Mouse (Mus musculus) forebrain, embryonic 11.5 days (tissue): ENCODE results near the gene Eya3. TPM values are rescaled to one million over a fixed set of nuclear protein-coding genes. Genes with fewer than 3 reads are reported as not detected.
"Not testable (repeated sequence)": the region's sequence is repeated elsewhere in the genome, so short reads cannot be mapped to it uniquely, and the experiment has no call there.

ENCODE experiments used
- ATAC-seq: fragments of 200-750 bp; cut with Nextera tagmentation; replicated peaks from 2 replicates; pipeline ENCODE4 v1.8.0; 2017; ENCODE audit warnings: moderate TSS enrichment; ENCODE audit not compliant: low FRiP score
- DNase-seq: peaks from one replicate; pipeline ENCODE4 v3.0.0-alpha.2; 2017; ENCODE audit warnings: low spot score
- H3K27ac ChIP-seq: fragments of 300-500 bp; sonication (generic); 2 replicates; pipeline ENCODE4 v1.5.1; 2014; ENCODE audit warnings: low read depth, low read length
- H3K27me3 ChIP-seq: fragments of 300-500 bp; sonication (generic); 2 replicates; pipeline ENCODE4 v1.6.1; 2014; ENCODE audit warnings: mild to moderate bottlenecking, low read length, mixed read lengths; ENCODE audit not compliant: control insufficient read depth, insufficient read depth
- H3K36me3 ChIP-seq: fragments of 300-500 bp; sonication (generic); 2 replicates; pipeline ENCODE4 v1.6.1; 2014; ENCODE audit warnings: mild to moderate bottlenecking, low read length, moderate library complexity, mixed read lengths; ENCODE audit not compliant: control insufficient read depth, insufficient read depth
- H3K4me1 ChIP-seq: fragments of 300-500 bp; sonication (generic); replicated peaks from 2 replicates; pipeline ENCODE4 v1.6.1; 2014; ENCODE audit warnings: low read length, mixed read lengths; ENCODE audit not compliant: control insufficient read depth, insufficient read depth
- H3K4me2 ChIP-seq: fragments of 300-500 bp; sonication (generic); 2 replicates; pipeline ENCODE4 v1.6.1; 2014; ENCODE audit warnings: low read depth, mild to moderate bottlenecking, low read length, moderate library complexity, mixed read lengths; ENCODE audit not compliant: severe bottlenecking
- H3K4me3 ChIP-seq: fragments of 300-500 bp; sonication (generic); 2 replicates; pipeline ENCODE4 v1.5.1; 2014; ENCODE audit warnings: low read depth, low read length
- H3K9ac ChIP-seq: fragments of 300-500 bp; sonication (generic); 2 replicates; pipeline ENCODE4 v1.6.1; 2014; ENCODE audit warnings: low read length
- H3K9me3 ChIP-seq: fragments of 300-500 bp; sonication (generic); 2 replicates; pipeline ENCODE4 v1.6.1; 2016; ENCODE audit warnings: low read length, mixed read lengths; ENCODE audit not compliant: control insufficient read depth
- WGBS: fragments of 180-500 bp; shearing (Covaris S2); extraction: QIAGEN DNeasy Blood & Tissue Kit; methylation state at CpG from one replicate; pipeline ENCODE4 v1.1.7; 2014; 5-methylcytosine and 5-hydroxymethylcytosine counted together
- polyA plus RNA-seq: library from polyadenylated mRNA; unstranded; fragments of >200 nt; fragmentation: Nextera tagmentation; extraction: Ambion mirVana; gene quantifications from 2 replicates; pipeline ENCODE4 v1.2.1, GENCODE M21; 2014

Gene Eya3
- polyA plus RNA-seq, 1 experiment from 2014 or later, result 31.9 TPM

DNA sequence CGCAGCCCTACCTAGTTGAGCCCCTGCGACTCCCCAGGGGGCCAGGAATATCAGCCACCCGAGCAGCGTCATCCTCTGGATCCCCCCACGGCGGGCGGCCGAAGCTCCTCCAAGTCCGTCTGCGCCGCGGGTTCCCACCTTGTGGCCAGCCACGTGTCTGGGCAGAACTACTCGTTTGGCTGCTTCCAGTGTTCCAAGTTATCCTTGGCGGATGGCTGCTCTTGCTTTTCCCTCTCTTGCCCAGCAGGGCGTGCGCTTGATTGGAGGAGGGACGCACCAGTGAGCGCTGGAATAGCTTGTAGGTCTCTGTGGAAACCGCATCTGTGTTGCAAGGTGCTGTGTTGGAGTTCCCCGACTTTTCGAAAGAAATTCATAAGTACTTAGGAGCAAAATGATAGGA lies 118.2 kb downstream of the Eya3 start, which contains the start of gene Smpdl3b:
Smpdl3b (minus strand) TSS at position 279 of the 400 bp plus-strand sequence.
- 2% methylated on average over 22 of the region's 22 CpGs for WGBS
- peaks cover 2% of the 10 kb centered on the region; the same call in 1 of the 2 replicates for H3K27me3 ChIP-seq
- DNase-seq (peak; percentile 87), ATAC-seq (peak; percentile 75)
- H3K27ac ChIP-seq, result no peak within 1 kb of the TSS
- H3K4me3 ChIP-seq, result peak within 1 kb of the TSS; percentile 33
- no peaks in the 10 kb centered on the region for H3K36me3 ChIP-seq
- peak within 1 kb of the TSS; percentile 63 for H3K9ac ChIP-seq
- peak within 1 kb of the TSS; percentile 71 for H3K4me2 ChIP-seq
- H3K4me1 ChIP-seq, result peaks cover 5% of the 10 kb centered on the region; the same call in 1 of the 2 replicates
- no peaks in the 10 kb centered on the region for H3K9me3 ChIP-seq

DNA sequence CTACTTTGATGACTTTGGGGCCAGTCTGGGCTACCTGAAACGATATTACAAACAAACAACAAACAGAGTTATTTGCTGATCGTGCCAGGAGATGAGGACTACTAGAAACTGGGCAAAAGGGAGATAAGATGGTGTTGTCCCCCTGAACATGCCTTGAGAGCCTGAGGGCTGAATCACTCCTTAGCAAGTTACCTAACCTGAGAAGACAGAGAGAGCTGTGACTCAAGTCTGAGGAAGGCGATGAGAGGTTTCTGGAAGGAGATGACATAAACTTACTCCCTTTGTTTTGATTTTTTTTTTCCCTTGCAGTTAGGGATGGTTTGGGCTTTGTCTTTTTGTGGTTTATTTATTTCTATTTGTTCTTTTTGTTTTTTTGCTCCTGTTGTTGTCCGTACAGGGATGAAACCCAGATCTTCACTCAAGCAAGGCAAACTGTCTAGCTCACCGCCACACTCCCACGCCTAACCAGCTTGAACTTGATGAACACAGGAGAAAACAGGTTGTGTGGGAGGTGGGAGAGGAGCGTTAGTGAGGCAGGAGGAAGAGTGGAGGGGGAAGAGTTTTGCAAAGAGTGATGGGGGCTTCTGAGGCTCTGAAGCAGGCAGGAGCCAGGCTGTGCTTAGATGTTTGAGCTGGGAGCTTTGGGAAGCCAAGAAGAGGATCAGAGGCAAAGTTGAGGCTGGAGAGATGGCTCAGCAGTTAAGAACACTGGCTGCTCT lies 119.0 kb downstream of the Eya3 start:
- no peak overlapping the region for H3K4me2 ChIP-seq
- ATAC-seq, result no peak
- WGBS, result 90% methylated on average over 7 of the region's 7 CpGs

DNA sequence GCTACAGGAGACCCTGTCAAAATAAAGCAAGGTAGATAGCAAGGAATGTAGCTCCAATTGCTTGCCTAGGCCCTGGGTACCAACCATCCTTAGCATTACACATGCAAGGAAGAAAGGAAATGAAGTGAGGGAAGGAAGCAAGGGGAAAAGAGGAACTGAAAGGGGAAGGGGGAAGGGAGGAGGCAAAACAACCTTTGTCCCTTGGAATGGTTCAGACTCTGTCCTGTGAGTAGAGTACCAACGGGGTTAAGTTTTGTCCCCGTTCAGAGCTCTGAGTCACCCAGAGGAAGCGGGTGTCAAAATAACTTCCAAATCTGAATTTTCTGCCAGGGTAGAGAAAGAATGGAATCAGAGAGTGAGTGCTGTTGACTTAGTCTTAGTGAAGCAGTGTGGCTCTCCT lies 121.5 kb downstream of the Eya3 start:
- WGBS, result 78% methylated on average over 3 of the region's 3 CpGs
- ATAC-seq, result no peak

More for the DNA sequence above, 119.0 kb downstream of the Eya3 start:
- no peak overlapping the region for H3K4me3 ChIP-seq
- H3K9me3 ChIP-seq, result no peaks in the 10 kb centered on the region
- H3K4me1 ChIP-seq, result peaks cover 5% of the 10 kb centered on the region; the same call in 1 of the 2 replicates
- no peak overlapping the region for H3K9ac ChIP-seq
- peaks cover 2% of the 10 kb centered on the region; the same call in 1 of the 2 replicates for H3K27me3 ChIP-seq
- no peak for DNase-seq
- H3K36me3 ChIP-seq, result no peaks in the 10 kb centered on the region
- no peak overlapping the region for H3K27ac ChIP-seq

DNA sequence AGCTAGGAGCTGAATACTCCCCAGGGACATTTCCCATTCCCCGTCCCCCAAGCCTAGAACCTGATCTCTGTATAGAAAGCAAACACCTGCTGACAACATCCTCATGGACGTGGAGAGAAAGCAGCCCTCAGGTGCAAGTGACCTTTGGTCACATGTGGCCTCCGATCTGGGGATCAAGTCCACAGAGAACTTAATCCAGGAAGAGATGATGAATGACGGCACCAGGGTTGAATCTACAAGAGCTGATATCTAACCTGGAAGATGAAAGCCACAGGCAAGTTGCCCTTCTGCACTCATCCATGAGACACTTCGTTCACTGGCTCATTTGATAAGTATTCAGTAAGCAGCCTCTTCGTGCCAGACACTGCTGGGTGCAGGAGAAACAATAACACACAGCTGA lies 123.8 kb downstream of the Eya3 start:
- ATAC-seq, result no peak
- H3K36me3 ChIP-seq, result no peaks in the 10 kb centered on the region
- WGBS, result 86% methylated on average over 6 of the region's 6 CpGs
- H3K4me2 ChIP-seq, result no peak overlapping the region
- H3K9me3 ChIP-seq, result no peaks in the 10 kb centered on the region
- no peak overlapping the region for H3K4me3 ChIP-seq
- no peak for DNase-seq
- peaks cover under 1% of the 10 kb centered on the region; the same call in 1 of the 2 replicates for H3K27me3 ChIP-seq
- no peak overlapping the region for H3K9ac ChIP-seq
- no peaks in the 10 kb centered on the region for H3K4me1 ChIP-seq
- H3K27ac ChIP-seq, result no peak overlapping the region

More for the DNA sequence above, 121.5 kb downstream of the Eya3 start:
- Histone ChIP-seq H3K4me3 (no peak overlapping the region), H3K4me2 (no peak overlapping the region), H3K9me3 (no peaks in the 10 kb centered on the region), H3K27me3 (peaks cover 2% of the 10 kb centered on the region; the same call in 1 of the 2 replicates), H3K36me3 (no peaks in the 10 kb centered on the region), H3K4me1 (peaks cover 5% of the 10 kb centered on the region; the same call in 1 of the 2 replicates), H3K9ac (no peak overlapping the region), H3K27ac (no peak overlapping the region)
- DNase-seq, result no peak

DNA sequence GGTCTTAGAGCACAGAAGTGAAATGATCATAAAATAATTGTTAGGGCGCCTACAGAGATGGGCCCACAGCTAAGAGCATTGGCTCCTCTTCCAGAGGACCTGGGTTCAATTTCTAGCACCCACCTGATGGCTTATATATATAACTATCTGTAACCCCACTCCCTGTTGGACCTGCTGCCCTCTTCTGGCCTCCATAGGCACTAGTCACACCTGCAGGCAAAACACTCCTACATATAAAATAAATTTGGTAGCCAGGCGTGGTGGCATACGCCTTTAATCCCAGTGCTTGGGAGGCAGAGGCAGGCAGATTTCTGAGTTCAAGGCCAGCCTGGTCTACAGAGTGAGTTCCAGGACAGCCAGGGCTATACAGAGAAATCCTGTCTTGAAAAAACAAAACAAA lies 124.3 kb downstream of the Eya3 start:
- H3K9ac ChIP-seq, DNase-seq, H3K4me1 ChIP-seq, H3K27me3 ChIP-seq, H3K36me3 ChIP-seq, H3K4me2 ChIP-seq, H3K27ac ChIP-seq, H3K4me3 ChIP-seq, H3K9me3 ChIP-seq, ATAC-seq: not testable (repeated sequence)
- 80% methylated on average over 3 of the region's 3 CpGs for WGBS

DNA sequence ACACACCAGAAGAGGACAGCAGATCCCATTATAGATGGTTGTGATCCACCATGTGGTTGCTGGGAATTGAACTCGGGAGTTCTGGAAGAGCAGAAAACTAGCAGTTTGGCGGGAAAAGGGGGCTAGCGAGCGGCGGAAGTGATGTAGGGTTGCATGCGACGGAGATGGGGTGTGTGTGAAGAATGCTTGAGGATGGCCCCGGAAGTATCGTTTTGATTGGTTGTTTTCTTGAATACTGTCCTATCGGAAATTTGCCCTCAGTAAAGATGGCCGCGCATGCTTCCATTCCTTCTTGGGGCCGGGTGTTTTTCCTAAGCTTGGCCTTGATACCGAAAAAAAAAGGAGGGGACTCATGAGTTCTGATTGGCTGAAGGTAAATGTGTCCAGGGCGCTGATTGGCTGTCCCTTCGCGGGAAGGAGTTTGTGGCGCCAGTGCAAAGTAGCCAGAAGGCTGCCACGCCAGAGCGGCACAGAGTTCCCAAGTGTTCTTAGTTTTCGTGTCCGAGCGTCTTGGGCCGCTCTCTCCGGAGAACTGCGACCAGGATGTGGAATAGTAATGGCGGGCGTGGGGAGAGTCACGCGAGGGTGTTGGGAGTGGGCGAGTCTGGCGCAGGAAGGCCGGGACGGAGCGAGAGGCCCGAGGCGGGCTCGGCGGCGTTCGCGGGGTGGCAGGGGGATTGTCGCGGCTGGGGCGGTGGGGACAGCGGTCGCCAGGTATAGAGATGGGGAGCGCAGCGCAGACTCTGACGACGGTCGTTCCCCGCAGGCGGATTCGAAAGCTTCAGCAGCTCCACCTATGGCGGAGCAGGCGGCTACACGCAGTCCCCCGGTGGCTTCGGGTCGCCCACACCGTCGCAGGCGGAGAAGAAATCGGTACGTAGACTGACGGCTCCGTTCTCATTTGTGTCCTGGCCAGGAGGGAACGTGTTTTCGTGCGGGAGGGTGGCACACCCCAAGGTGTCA lies 129.4 kb downstream of the Eya3 start, which contains the start of gene Rpa2:
Rpa2 (plus strand) TSS at position 419 of the 963 bp plus-strand sequence.
- H3K27ac ChIP-seq, result no peak within 1 kb of the TSS
- WGBS, result under 1% methylated on average over 70 of the region's 71 CpGs
- peak within 1 kb of the TSS; percentile 69 for H3K4me3 ChIP-seq
- peak; percentile 95 for ATAC-seq
- H3K9me3 ChIP-seq, result no peaks in the 10 kb centered on the region
- peak; percentile 98 for DNase-seq
- peaks cover 9% of the 10 kb centered on the region; the same call in 1 of the 2 replicates for H3K36me3 ChIP-seq
- H3K9ac ChIP-seq, result peak within 1 kb of the TSS; percentile 69
- no peaks in the 10 kb centered on the region; the same call in 1 of the 2 replicates for H3K4me1 ChIP-seq
- peak within 1 kb of the TSS; percentile 61 for H3K4me2 ChIP-seq
- no peaks in the 10 kb centered on the region for H3K27me3 ChIP-seq

DNA sequence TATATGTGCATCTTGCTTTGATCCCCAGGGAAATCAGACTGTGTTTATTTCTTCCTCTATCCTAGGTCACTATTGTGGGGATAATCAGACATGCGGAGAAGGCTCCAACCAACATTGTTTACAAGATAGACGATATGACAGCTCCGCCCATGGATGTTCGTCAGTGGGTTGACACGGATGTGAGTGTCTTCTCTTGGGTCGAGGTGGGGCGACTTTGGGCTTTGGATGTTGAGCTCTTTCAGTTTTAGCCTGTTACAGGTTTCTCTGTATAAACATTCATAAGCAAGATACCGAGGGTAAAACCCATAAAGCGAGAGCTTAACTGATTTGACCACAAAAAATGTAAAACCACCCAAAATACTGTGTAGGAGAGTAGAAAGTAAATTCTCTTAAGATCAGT lies 133.0 kb downstream of the Eya3 start:
- Histone ChIP-seq H3K9me3 (no peaks in the 10 kb centered on the region), H3K27me3 (no peaks in the 10 kb centered on the region), H3K4me3 (no peak overlapping the region), H3K4me1 (no peaks in the 10 kb centered on the region; the same call in 1 of the 2 replicates), H3K36me3 (peaks cover 19% of the 10 kb centered on the region), H3K4me2 (no peak overlapping the region), H3K27ac (no peak overlapping the region), H3K9ac (no peak overlapping the region)
- DNase-seq (no peak), ATAC-seq (no peak)
- 94% methylated on average over 9 of the region's 9 CpGs for WGBS
